Mouse (Mus musculus) midbrain, embryonic 11.5 days (tissue): ENCODE measurements at regions not wholly inside any gene's neighbourhood (a gene's known extent, or its start where the extent isn't known, plus 50 kb on each side); places are given as distances from the start of the nearest gene placed in this dataset.

ENCODE experiments used
- ATAC-seq: fragments of 200-750 bp; cut with Nextera tagmentation; 2 replicates; pipeline ENCODE4 v1.8.0; 2017; ENCODE audit warnings: moderate TSS enrichment, moderate library complexity; ENCODE audit not compliant: low FRiP score
- DNase-seq: peaks from one replicate; pipeline ENCODE4 v3.0.0; 2015; ENCODE audit warnings: low spot score; ENCODE audit errors: missing footprints
- H3K27ac ChIP-seq: fragments of 300-500 bp; sonication (generic); 2 replicates; pipeline ENCODE4 v1.5.1; 2014; ENCODE audit warnings: low read depth, low read length
- H3K27me3 ChIP-seq: fragments of 300-500 bp; sonication (generic); 2 replicates; pipeline ENCODE4 v1.6.1; 2014; ENCODE audit warnings: mild to moderate bottlenecking, low read length, moderate library complexity, mixed read lengths; ENCODE audit not compliant: control insufficient read depth, insufficient read depth
- H3K36me3 ChIP-seq: fragments of 300-500 bp; sonication (generic); 2 replicates; pipeline ENCODE4 v1.6.1; 2014; ENCODE audit warnings: mild to moderate bottlenecking, low read length, moderate library complexity, mixed read lengths; ENCODE audit not compliant: control insufficient read depth, insufficient read depth
- H3K4me1 ChIP-seq: fragments of 300-500 bp; sonication (generic); 2 replicates; pipeline ENCODE4 v1.6.1; 2014; ENCODE audit warnings: low read length; ENCODE audit not compliant: control insufficient read depth, insufficient read depth
- H3K4me2 ChIP-seq: fragments of 300-500 bp; sonication (generic); 2 replicates; pipeline ENCODE4 v1.6.1; 2014; ENCODE audit warnings: mild to moderate bottlenecking, moderate library complexity
- H3K4me3 ChIP-seq: fragments of 300-500 bp; sonication (generic); 2 replicates; pipeline ENCODE4 v1.5.1; 2014; ENCODE audit warnings: low read depth, low read length
- H3K9ac ChIP-seq: fragments of 300-500 bp; sonication (generic); 2 replicates; pipeline ENCODE4 v1.6.1; 2014; ENCODE audit warnings: low read length
- H3K9me3 ChIP-seq: fragments of 300-500 bp; sonication (generic); 2 replicates; pipeline ENCODE4 v1.6.1; 2016; ENCODE audit warnings: low read length; ENCODE audit not compliant: control insufficient read depth
- WGBS: fragments of 180-500 bp; shearing (Covaris S2); extraction: QIAGEN DNeasy Blood & Tissue Kit; methylation state at CpG from one replicate; pipeline ENCODE4 v1.1.7; 2014; 5-methylcytosine and 5-hydroxymethylcytosine counted together

DNA sequence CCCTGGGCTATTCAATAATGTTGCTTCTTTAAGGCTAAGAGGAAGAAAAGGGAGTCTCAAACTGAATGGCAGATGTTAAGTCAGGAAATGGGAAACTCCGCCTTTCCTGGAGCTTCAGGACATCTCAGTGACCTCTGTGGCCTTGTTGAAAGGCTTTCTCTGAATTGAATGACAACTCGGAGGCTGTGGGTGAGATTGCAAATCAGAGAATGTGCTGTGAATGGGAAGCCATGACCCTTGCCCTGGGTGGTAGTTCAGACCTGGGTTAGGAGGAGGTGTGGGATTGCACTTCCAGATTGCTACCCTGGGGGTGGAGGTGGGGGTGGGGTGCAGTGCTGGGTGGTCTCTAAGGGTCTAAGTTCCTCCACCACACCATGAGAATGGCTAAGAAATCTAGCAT lies 213.8 kb upstream of the Rbms1 start:
- no peak overlapping the region for H3K4me2 ChIP-seq
- no peak overlapping the region for H3K4me3 ChIP-seq
- DNase-seq, result no peak
- 2% methylated on average over 2 of the region's 2 CpGs for WGBS
- H3K9ac ChIP-seq, result no peak overlapping the region
- H3K4me1 ChIP-seq, result peaks cover 4% of the 10 kb centered on the region; the same call in 1 of the 2 replicates
- ATAC-seq, result 0 out of 2 replicates have a peak, but pooled peaks have one; percentile 48
- no peaks in the 10 kb centered on the region for H3K36me3 ChIP-seq
- no peak overlapping the region for H3K27ac ChIP-seq
- H3K9me3 ChIP-seq, result no peaks in the 10 kb centered on the region
- no peaks in the 10 kb centered on the region for H3K27me3 ChIP-seq

DNA sequence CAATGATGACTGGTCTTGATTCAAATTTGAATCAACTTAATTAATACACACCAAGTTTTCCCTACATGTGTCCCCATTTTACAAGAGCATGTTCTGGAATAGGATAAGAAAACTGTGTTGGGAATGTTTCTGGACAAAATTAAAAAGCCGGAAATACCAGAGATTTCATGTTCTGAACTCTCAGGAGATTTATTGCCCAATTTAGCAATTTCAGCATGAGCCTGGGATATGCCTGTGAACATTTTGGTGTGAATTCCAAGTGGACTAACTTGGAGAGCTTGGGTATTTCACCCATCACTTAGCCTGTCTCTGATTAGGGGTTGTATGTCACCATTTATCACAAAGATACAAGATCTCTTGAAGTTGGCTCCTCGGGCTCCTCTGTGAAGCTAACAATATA lies 210.6 kb upstream of the Rbms1 start:
- no peak for ATAC-seq
- Histone ChIP-seq H3K9ac (no peak overlapping the region), H3K9me3 (no peaks in the 10 kb centered on the region), H3K4me1 (peaks cover 4% of the 10 kb centered on the region; the same call in 1 of the 2 replicates), H3K36me3 (no peaks in the 10 kb centered on the region), H3K27ac (no peak overlapping the region), H3K4me3 (no peak overlapping the region), H3K4me2 (no peak overlapping the region), H3K27me3 (no peaks in the 10 kb centered on the region)
- DNase-seq, result no peak
- WGBS, result 84% methylated on average over 2 of the region's 2 CpGs

DNA sequence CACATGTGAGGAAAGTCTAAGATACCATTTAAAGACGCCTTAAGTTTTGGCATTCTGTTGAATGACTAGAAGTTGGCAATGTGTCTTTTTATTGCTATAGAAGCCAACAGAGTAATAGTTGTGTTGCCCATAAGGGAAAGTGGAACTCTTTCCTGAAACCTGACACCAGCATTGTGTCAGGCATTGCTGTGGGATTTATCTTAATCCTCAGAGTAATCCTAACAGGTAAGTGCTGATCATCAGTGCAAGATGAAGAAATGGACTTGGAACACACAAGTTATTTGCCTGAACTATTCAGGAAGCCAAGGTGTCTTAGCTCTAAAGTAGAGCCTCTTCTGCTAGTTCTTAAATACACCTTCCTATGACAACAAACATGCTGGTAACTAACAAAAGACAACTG lies 198.3 kb upstream of the Rbms1 start:
- no peak for DNase-seq
- no peaks in the 10 kb centered on the region for H3K9me3 ChIP-seq
- H3K27ac ChIP-seq, result no peak overlapping the region
- no peak overlapping the region for H3K4me2 ChIP-seq
- H3K4me1 ChIP-seq, result no peaks in the 10 kb centered on the region
- H3K4me3 ChIP-seq, result no peak overlapping the region
- ATAC-seq, result no peak
- H3K9ac ChIP-seq, result no peak overlapping the region
- 88% methylated on average over 1 of the region's 1 CpGs for WGBS
- no peaks in the 10 kb centered on the region for H3K36me3 ChIP-seq
- H3K27me3 ChIP-seq, result 0 out of 2 replicates have a peak, but pooled peaks cover 2% of the 10 kb centered on the region

DNA sequence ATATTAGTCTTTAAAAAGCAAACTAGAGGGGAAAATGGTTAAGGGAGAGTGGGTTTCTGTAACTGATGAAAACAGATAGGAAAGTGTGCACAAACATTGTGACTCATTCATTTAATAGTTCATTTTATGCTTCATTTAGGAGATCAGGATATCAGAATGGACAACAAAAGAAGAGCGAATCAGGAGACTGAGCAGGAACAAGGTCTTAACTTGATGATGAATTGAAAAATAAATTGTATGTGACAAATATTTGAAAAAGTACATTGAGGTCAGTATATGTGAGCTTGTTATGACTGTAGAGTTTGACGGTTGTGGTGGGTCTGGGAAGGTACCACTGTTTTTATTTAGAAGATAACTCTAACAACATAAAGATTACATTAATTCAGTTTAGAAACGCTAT lies 196.8 kb upstream of the Rbms1 start:
- 87% methylated on average over 3 of the region's 3 CpGs for WGBS
- no peak for ATAC-seq
- no peak overlapping the region for H3K9ac ChIP-seq

DNA sequence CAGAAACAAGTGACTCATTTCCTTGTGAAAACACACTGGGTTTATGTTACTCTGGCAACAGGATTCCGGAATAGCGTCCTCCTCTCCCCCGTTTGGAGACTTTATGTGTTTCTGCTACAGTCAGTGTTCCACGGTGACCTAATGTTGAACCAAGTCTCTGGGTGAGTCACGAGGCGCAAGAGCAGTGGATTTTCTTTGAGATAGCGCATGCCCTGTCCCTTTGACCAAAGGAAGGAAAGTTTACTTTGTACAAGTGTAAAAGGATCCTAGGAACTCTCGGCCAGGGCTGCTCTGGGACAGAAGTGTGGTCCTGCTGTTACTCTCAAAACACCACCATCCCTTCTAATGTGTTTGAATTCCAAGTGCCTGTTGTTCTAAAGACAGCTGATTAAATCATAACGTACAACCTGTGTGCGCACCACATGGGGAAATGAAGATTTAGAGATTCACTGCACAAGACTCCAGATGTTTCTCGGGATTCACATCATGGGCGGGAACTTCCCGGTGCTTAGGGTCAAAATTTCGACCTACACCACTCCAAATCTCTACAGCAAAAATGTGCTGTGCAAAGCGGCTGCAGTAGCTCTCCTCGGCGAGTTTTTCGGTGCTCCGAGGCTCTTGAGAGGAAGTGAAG lies 176.1 kb upstream of the Rbms1 start:
- WGBS, result 66% methylated on average over 19 of the region's 19 CpGs
- no peak overlapping the region for H3K4me3 ChIP-seq
- no peak overlapping the region for H3K9ac ChIP-seq
- no peak for DNase-seq
- no peaks in the 10 kb centered on the region for H3K27me3 ChIP-seq
- no peak overlapping the region for H3K27ac ChIP-seq
- H3K4me2 ChIP-seq, result no peak overlapping the region
- no peaks in the 10 kb centered on the region for H3K4me1 ChIP-seq
- H3K9me3 ChIP-seq, result no peaks in the 10 kb centered on the region
- no peak for ATAC-seq
- H3K36me3 ChIP-seq, result no peaks in the 10 kb centered on the region

More for the DNA sequence above, 196.8 kb upstream of the Rbms1 start:
- no peaks in the 10 kb centered on the region for H3K9me3 ChIP-seq
- 0 out of 2 replicates have a peak, but pooled peaks cover 2% of the 10 kb centered on the region for H3K27me3 ChIP-seq
- H3K36me3 ChIP-seq, result no peaks in the 10 kb centered on the region
- no peak overlapping the region for H3K27ac ChIP-seq
- H3K4me2 ChIP-seq, result no peak overlapping the region
- H3K4me1 ChIP-seq, result no peaks in the 10 kb centered on the region
- DNase-seq, result no peak
- H3K4me3 ChIP-seq, result no peak overlapping the region

DNA sequence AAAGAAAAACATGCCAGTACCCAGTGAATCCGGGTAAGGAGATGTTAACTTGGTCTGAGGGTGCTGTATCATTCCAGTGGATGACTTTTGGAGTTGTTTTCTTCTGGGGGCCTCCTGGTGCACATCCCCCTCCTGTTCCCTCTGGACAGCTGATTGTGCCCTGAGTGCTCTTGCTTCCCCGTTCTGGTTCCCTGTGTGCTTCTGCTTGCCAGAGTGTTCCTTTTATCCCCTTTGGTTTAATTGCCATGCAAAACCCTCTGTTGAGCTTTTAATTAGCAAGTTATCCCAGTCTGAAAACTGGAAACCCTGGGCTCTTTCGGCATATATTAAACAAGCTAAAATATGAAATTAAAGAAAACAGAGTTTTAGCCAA lies 175.6 kb upstream of the Rbms1 start:
- Histone ChIP-seq H3K4me2 (no peak overlapping the region), H3K9me3 (no peaks in the 10 kb centered on the region), H3K27ac (no peak overlapping the region), H3K27me3 (no peaks in the 10 kb centered on the region), H3K36me3 (no peaks in the 10 kb centered on the region), H3K9ac (no peak overlapping the region), H3K4me1 (no peaks in the 10 kb centered on the region), H3K4me3 (no peak overlapping the region)
- DNase-seq, result no peak
- ATAC-seq, result no peak
- 57% methylated on average over 3 of the region's 3 CpGs for WGBS

DNA sequence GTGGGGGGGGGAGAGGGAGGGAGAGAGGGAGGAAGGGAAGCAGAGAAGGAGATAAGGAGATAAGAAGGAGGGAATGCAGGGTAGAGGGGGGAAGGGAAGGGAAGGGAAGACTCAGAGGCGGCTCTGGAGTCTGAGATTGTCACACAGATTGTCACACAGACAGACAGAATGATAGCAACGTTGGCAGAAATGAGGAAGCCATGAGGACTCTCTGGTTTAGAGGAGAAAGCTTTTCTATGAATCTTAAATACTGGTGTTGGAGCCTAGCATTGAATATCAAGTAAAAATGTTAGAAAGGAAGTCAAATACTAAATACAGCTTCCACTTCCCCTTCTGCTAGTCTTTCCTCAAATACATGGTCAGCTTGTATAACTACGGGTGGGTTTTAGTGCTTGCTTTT lies 174.4 kb upstream of the Rbms1 start:
- H3K4me2 ChIP-seq, result no peak overlapping the region
- no peaks in the 10 kb centered on the region for H3K36me3 ChIP-seq
- no peaks in the 10 kb centered on the region for H3K27me3 ChIP-seq
- no peaks in the 10 kb centered on the region for H3K9me3 ChIP-seq
- DNase-seq (no peak), ATAC-seq (no peak)
- no peak overlapping the region for H3K27ac ChIP-seq
- H3K9ac ChIP-seq, result no peak overlapping the region
- WGBS, result 64% methylated on average over 3 of the region's 3 CpGs
- H3K4me1 ChIP-seq, result no peaks in the 10 kb centered on the region
- no peak overlapping the region for H3K4me3 ChIP-seq

DNA sequence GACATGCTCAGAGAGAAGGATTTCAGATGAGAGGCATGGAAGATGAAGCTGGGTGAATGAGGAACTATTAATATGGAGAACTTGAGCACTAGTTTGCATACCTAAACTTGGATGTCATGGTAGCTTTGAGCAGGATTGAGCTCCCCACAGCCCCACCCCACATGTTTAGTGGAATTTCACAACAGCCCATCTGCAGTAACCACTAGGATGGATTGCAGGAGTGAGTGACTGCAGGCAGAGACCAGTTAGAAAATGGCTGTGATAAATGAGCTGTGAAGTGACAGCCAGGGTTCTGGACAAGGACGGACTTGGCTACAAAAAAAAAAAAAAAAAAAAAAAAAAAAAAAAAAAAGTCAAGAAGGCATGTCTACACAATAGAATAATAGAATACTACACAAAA lies 173.9 kb upstream of the Rbms1 start:
- 50% methylated on average over 1 of the region's 1 CpGs for WGBS
- H3K9ac ChIP-seq, result no peak overlapping the region
- no peaks in the 10 kb centered on the region for H3K27me3 ChIP-seq
- no peak overlapping the region for H3K4me3 ChIP-seq
- no peaks in the 10 kb centered on the region for H3K36me3 ChIP-seq
- ATAC-seq, result 0 out of 2 replicates have a peak, but pooled peaks have one; percentile 27
- H3K27ac ChIP-seq, result no peak overlapping the region
- DNase-seq, result no peak
- H3K9me3 ChIP-seq, result no peaks in the 10 kb centered on the region
- H3K4me1 ChIP-seq, result no peaks in the 10 kb centered on the region
- H3K4me2 ChIP-seq, result no peak overlapping the region

DNA sequence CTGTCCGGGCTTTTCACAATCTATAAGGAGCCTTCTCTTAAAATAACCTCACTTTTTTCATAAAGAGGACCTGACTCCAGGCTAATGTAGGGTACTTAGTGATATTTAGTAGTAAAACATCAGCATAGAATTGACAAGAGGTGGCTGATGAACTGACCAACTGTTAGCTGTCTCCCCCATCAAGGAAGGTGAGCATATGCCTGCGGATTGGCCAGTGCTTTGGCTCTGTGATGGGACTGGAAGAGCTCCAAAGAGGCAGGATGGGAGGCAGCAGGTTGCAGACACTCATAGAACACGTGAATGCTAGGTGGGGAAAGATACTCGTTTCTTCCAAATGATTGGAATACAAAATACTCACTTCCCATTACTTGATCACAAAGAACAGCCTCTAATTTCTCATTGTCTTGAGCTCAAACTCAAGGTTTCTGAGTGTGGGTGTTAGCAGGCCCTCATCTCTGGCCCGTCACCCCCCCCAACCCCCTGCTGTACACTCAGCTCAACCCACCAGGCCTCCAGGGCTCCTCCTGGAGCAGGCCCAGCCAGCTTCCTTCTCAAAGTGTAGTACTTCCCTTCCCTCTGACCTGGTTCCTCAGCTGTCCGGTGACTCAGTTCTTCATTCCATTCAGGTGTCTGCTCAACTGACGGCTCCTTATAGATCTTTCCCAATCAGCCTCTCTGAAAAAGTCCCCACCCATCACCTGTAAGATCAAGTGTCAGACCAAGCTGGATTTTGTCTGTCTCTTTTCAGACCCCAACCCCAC lies 160.2 kb upstream of the Rbms1 start:
- Histone ChIP-seq H3K9ac (no peak overlapping the region), H3K36me3 (no peaks in the 10 kb centered on the region), H3K9me3 (no peaks in the 10 kb centered on the region), H3K27me3 (no peaks in the 10 kb centered on the region), H3K4me2 (no peak overlapping the region), H3K27ac (no peak overlapping the region), H3K4me3 (no peak overlapping the region), H3K4me1 (no peaks in the 10 kb centered on the region)
- DNase-seq (no peak), ATAC-seq (no peak)
- 83% methylated on average over 7 of the region's 7 CpGs for WGBS
